Mouse (Mus musculus): Measurements from ENCODE around the gene Adcy2.

Adcy2 gene

GRCm38 (mm10) chr13:68960513-68960912 lies 38.8 kb downstream of the Adcy2 start:
- DNase-seq, result no peak

GRCm38 (mm10) chr13:68959406-68959805 lies 39.9 kb downstream of the Adcy2 start:
- no peak for DNase-seq

GRCm38 (mm10) chr13:68942735-68943134 lies 56.6 kb downstream of the Adcy2 start:
- DNase-seq, result no peak

- no peak for DNase-seq
These were observed 57.9 kb downstream of the Adcy2 start for GRCm38 (mm10) chr13:68941429-68941828.

GRCm38 (mm10) chr13:68932283-68932647 lies 67.1 kb downstream of the Adcy2 start:
- DNase-seq, result no peak

- DNase-seq, result no peak
These were observed 67.6 kb downstream of the Adcy2 start for GRCm38 (mm10) chr13:68931602-68932282.

GRCm38 (mm10) chr13:68928469-68928868 lies 70.9 kb downstream of the Adcy2 start:
- DNase-seq, result no peak

- no peak for DNase-seq
These were observed 85.6 kb downstream of the Adcy2 start for GRCm38 (mm10) chr13:68913666-68914288.

- peak; percentile 56 for DNase-seq
These were observed 92.7 kb downstream of the Adcy2 start for GRCm38 (mm10) chr13:68906667-68907066.

GRCm38 (mm10) chr13:68902708-68903107 lies 96.6 kb downstream of the Adcy2 start:
- no peak for DNase-seq

- DNase-seq, result peak; percentile 72
These were observed 109.3 kb downstream of the Adcy2 start for GRCm38 (mm10) chr13:68889929-68890593.

- DNase-seq, result no peak
These were observed 130.6 kb downstream of the Adcy2 start for GRCm38 (mm10) chr13:68868776-68869175.

- DNase-seq, result no peak
These were observed 131.2 kb downstream of the Adcy2 start for GRCm38 (mm10) chr13:68867940-68868655.

- no peak for DNase-seq
These were observed 139.3 kb downstream of the Adcy2 start for GRCm38 (mm10) chr13:68860036-68860435.

GRCm38 (mm10) chr13:68848265-68848664 lies 151.1 kb downstream of the Adcy2 start:
- DNase-seq, result no peak

GRCm38 (mm10) chr13:68839517-68839916 lies 159.8 kb downstream of the Adcy2 start:
- DNase-seq, result no peak

GRCm38 (mm10) chr13:68836183-68836582 lies 163.2 kb downstream of the Adcy2 start:
- no peak for DNase-seq

GRCm38 (mm10) chr13:68835424-68836045 lies 163.8 kb downstream of the Adcy2 start:
- no peak for DNase-seq

- no peak for DNase-seq
These were observed 167.2 kb downstream of the Adcy2 start for GRCm38 (mm10) chr13:68832141-68832540.

GRCm38 (mm10) chr13:68830030-68830759 lies 169.1 kb downstream of the Adcy2 start:
- DNase-seq, result no peak

GRCm38 (mm10) chr13:68828441-68828840 lies 170.9 kb downstream of the Adcy2 start:
- DNase-seq, result no peak

- no peak for DNase-seq
These were observed 172.9 kb downstream of the Adcy2 start for GRCm38 (mm10) chr13:68826461-68826860.

Measured in right cerebral cortex, postnatal 25 days (tissue).